Mouse (Mus musculus) layer of hippocampus, adult 9-10 months (tissue): ENCODE measurements around the gene Fbxo42.

ENCODE experiments used
- DNase-seq: peaks from one replicate; pipeline ENCODE4 v3.0.0; 2022; ENCODE audit warnings: low spot score

The Fbxo42 gene

DNA sequence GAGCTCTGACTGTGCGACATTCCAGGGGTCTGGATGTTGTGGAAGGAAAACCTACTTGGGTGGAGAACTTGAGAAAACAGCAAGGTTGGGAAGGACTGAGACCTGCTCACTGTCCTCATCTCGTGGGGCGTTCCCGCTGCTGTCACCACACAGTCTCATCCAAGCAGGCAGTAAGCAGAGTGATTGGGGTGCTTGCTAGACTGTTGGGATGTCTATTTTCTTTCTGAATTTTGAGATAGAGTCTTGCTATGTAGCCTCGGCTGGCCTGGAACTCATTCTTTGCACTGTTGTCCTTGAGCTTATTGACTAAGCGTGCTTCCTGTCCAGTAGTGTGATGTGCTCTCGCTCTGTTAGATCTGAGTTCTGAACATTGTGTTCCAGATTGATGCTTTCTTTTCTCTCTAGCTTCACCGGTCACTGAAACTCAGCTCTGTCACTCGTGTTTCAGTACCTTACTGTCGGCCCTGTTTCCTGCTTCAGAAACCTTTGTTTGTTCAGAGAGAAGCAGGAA lies 28.7 kb downstream of the Fbxo42 start:
- DNase-seq = no peak

DNA sequence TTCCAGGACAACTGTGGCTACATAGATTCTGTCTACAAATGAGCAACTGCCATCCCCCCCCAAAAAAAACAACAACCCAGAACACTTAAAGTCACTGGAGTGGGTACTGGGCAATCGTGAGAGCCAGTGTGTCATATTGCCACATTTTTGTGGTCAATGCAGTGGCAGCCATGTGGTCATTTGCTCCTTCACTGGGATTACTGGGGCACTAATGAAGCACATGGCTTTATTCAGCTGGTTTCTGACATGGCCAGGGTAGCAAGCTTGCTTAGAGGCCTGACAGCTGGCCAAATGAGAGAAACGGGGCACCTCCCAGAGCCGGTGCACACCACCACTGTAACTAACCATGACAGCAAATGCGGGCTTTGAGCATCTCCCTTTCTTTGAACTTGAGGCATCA lies 30.8 kb downstream of the Fbxo42 start:
- no peak for DNase-seq

DNA sequence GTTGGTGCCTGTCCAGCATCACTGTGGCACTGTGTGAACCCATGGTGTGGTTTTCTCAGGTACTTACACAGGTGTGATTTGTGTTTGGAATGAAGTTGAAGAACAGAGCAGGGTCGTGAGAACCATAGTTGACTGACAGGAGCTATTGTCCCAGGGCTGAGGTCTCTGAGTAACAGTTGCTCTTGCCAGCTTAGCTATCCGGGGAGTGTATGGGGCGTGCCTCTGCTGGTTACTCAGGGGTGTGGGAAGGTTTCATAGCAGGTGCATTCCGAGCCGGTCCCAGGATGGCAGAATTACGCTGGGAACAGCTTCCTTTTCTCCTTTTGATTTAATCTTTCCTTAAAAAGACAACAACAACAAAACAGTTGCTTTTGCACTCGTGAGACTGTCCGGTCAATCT lies 33.1 kb downstream of the Fbxo42 start:
- no peak for DNase-seq

DNA sequence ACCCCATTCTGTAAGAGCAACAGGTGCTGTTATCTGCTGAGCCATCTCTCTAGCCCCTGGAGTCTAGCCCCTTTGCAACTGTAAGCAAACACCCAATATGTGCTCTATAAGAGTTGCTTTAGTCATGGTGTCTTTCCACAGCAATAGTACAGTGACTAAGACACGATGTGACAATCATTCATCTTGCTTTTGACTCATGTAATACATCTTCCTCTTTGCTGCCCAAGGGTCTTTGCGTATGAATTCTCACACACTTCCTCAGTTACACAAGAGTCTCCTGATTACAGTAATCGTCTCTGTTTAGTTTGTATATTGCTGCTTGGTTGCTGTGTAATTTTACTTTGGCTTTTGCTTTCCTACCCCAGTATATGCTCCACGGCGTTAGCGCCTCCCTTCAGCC lies 34.3 kb downstream of the Fbxo42 start:
- no peak for DNase-seq

DNA sequence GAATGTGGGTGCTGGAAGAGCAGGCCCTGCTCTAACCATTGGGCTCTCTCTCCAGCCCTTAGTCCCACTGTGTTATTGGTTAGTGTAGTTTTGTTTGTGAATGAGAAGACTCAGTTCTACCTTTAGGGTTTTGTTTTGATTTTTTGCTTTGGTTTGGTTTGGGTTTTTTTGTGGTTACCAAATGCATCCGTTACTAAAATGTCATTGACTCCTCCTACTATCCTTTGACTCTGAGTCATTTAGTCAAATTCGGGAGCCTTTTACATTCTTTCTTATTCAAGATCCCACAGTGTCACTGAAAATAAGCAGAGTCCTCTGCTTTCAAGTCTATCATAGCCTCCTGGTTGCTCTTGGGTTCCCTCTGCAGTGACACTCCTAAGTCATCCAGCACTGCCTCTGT lies 36.2 kb downstream of the Fbxo42 start:
- DNase-seq = no peak

DNA sequence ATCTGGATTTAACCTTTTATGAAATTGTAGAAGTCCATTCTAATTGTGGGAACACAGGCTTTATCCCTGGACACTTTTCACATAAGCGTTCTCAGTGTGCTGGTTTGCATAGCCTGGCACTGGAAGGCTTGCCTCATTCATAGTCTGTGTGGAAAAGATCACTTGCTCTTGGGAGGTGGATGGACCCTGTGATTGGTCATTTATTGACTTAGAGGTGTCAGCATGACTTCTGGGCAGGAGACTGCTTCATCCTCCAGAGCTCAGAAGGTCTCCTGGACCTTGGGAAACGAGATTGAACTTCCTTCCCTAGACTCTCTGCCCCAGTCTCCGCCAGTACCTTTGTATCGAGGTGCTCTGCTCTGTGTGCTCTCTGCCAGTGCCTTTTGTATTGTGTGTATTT lies 36.7 kb downstream of the Fbxo42 start:
- no peak for DNase-seq

DNA sequence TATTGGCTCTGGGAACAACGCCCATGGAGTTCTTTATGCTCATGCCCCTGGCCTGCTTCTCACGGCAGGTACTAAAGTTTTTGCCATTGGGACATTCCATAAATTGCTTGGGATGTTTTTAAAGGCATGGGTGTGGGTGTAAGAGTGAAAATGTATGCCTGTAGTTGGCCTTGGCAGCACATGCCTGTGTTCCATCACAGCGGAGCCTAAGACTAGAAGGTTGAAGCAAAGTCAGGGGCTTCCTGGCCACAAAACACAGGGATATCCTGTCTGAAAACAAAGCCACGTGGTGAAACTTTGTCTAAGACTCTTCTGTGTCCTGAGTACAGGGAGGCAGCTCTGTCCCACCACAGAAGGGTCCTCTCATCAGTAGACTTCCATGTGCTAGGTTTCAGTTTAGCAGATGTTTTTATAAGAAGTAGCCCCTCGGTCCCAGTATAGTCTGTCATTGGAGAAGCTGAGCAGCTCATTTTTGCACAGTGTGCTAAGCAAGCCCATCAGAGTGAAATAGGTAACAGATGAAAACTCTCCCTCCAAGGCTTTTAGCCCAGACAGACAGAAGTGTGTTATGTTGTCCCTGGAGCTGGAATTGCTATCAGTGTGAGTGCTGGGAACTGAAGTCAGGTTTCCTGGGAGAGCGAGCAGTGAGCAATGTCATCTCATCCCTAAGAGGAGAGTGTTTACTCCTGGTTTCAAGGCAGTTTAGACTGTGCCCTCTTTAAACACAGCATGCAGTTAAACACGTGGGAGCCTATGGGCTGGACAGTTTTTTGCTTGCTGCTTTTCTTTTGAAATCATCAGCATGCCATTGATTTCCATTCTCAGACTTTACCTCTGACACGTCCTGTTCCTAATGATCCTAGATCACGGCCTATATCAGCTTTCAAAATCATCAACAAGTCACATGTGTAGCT lies 39.5 kb downstream of the Fbxo42 start:
- DNase-seq = no peak

DNA sequence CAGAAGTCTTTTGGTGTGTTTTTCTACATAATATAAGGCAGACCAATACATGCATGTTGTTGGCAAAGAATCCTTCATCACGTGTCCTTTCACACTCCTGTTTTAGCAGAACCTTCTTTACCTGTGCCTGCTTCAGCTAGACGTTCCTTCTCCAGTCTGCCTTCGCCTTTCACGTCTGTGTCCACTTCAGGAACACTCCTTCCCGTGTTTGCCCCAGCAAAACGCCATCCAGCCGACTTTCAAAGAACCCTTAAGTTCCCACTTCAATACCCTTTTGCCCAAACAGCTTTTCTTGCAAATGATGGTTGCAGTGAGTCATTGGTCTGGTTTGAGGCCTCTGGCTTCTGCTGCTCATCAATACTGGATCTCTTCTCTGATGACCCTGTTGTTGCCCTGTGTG lies 43.6 kb downstream of the Fbxo42 start:
- no peak for DNase-seq

DNA sequence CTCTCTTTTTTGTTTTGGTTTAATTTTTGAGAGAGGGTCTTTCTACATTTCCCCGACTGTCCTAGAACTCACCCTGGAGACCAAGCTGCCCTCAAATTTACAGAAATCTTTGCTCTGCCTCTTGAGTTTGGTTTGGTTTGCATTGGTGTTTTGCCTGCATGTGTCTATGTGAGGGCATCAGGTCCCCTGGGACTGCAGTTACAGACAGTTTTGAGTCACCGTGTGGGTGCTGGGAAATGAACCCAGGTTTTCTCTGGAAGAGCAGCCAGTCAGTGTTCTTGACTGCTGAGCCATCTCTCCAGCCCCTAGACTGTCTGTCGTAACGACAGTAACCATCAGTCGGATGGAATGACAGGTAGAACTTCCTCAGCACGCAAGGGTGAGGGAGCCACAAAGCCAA lies 46.8 kb downstream of the Fbxo42 start:
- no peak for DNase-seq

DNA sequence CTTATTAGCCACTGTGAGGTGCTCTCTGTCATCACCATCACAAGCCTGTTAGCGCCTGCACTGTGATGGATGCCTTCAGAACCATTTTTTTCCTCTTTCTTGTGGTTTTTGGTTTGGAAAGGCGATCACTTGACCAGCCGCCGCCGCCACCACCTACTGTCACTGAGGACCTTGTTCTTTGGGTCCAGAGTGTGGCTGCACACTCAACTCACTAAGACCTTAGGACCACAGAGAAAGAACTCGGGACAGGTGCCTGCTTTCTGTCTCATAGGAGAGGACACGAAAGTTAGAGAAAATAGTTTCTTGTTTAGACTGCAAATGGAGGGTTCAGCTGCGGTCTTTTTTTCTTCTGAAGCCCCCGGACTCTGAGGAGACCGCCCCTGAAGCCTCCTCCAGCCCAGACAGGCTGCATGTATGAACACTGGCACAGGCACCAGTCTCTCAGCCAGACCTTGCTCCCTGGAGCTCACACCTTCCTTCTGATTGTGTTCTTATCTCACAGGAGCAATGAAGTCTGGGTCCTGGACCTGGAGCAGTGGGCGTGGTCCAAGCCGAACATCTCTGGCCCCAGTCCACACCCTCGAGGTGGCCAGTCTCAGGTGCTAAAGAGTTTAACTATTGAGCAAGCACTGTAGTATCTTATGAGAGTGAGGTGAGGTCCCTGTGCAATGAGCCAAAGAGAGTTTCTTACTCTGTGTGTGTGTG lies 49.4 kb downstream of the Fbxo42 start:
- DNase-seq = no peak

DNA sequence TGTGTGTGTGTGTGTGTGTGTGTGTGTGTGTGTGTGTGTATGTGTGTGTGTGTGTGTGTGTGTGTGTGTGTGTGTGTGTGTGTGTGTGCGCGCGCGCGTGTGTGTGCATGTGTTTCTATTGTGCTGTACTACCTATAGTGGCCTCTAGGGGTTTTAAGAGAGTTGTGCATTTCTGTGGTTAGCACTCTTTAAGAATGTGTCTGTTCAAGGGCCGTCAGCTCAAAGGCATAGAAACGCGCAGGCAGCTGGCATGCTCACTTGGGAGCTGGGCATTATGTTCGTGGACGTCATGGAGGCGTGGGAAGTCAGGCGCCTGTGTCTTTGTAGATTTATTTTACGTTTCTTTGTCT lies 49.9 kb downstream of the Fbxo42 start:
- no peak for DNase-seq

DNA sequence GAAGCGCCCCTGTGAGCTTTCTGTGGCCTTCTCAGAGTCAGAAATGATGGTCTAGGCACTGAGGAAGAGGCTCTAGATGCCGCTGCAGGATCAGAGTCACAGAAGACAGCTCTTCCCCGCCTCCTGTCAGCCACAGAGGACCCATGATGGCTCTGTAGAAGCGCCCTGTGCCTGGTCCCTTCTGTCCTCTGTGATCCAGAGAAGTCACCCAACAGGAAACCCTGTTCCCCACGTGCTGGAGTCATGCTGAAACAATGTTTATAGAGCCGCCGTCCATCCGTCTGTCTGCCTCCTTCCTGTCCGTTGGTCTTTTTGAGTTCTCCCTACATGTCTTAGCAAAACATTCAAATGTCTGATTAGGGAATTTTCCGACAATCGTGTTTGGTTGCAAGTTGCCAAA lies 53.2 kb downstream of the Fbxo42 start:
- no peak for DNase-seq

DNA sequence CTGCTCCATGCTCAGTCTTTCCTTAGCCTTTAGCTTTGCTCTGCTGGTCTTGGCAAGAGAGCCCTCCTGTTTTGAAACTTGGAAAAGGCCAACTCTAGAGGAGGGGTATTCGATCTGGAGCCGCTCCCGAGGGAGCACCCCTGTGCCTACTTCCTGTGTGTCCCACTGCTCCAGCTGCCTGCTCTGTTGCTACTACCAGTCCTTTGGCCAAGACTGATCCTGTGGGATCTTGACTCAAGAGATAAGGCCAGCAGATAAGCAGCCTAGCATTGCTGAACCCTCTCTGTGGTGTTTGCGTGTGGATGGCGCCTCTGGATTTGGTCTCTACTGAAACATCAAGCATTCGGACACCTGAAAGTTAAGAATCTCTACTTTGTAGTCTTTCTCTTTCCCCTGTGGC lies 54.5 kb downstream of the Fbxo42 start:
- no peak for DNase-seq

DNA sequence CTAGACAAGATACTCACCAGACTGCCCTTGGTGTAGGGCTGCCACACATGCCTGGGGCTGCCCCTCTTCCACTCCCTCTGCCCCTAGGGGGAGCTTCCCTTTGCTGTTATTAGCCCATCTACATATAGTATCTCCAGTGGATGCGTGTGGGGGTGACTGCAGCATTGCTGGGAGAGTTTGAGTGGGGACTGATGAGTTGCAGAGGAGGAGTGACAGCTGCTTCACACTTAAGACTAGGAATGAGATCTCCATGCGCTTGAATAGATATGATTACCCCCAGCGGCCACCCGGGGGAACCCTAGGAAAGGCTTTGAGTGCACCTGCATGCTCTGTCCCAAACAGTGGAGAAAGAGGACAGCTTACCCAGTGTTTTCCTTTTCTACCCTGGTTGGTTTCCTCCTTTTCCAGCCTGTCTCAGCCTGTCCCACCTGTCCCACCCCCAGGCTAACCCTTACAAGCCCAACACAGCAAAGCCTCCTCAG lies 56.9 kb downstream of the Fbxo42 start:
- no peak for DNase-seq

DNA sequence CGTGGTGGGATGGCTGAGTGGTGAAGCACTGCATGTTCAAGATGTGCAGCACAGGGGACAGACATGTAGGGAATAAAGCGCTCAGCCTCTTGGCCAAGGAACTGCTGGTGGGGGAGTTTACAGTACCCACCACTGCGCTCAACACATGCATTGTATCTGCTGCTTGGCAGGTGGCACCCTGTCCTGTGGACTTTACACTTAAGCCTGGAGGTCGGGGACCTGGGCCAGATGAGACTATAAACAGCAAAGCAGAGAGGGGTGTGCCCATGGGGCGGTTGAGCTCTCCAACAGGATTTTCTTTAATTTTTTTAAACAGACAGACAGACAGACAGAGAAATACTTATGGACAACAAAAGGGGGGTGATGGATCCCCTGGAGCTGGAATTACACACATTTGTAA lies 59.4 kb downstream of the Fbxo42 start:
- DNase-seq = no peak

DNA sequence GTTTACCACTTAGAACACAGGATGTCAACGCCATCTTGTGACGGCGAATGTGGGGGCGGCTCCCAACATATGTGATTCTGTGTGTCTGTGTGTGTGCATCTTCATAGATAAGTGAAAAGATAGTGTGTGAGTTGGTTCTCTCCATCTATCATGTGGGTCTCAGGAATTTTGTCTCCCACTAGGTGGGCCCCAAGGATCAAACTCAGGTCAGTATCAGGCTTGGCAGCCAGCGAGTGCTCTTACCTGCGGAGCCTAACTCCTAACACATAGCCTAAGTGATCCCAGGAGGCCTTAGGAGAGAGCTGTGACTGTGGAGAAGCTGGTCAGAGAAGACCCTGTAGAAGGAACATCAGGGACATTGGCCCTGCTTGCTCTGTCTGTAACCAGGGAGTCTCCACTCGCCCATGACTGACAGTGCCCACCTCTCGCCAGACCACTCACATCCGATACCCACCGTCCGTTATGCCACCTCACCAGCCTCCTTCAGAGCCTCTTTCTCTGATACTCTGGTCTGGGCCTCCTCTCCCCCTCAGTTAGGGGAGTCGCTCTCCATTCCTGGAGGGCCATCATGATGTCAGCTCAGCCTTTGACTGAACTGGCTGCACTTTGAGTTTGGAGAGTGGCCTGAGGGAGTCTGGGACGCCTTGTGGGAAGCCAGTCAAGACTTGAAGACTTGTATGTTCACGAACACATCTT lies 63.0 kb downstream of the Fbxo42 start:
- no peak for DNase-seq

DNA sequence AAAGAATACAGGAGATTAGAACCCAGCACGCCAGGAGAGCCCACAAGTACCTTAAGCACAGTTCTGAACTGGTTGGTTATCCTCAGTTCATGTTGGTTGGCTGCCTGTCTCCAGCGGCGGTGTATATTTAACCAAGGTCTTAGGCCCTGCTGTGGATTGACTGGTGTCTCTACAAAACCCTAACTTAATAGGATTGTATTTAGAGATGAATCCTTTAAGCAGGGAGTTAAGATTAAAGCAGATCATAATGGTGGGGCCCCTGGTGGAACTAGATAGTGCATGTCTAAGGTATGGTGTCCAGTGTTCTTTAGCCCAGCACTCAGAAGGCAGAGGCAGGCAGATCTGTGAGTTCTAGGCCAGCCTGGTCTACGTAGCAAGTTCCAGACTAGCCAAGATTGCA lies 63.9 kb downstream of the Fbxo42 start:
- DNase-seq = no peak

DNA sequence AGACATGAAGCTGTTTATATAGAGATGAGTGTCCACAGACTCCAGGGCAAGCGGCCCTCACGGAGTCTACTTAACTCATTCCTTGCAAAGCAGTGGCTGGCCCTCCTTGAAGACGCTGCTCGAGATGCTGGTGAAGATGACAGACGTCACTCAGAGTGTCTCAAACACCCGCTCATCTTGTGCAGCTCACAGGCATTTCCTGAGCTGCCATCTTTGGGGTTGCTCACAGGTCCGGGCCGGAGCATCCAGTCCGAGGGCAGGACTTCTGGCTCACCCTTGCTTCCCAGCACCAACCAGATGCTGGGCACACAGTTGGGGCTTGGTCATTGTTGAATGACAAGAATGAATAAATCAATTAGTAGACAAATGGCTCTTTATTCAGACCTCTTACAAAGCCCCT lies 65.2 kb downstream of the Fbxo42 start:
- DNase-seq = no peak

DNA sequence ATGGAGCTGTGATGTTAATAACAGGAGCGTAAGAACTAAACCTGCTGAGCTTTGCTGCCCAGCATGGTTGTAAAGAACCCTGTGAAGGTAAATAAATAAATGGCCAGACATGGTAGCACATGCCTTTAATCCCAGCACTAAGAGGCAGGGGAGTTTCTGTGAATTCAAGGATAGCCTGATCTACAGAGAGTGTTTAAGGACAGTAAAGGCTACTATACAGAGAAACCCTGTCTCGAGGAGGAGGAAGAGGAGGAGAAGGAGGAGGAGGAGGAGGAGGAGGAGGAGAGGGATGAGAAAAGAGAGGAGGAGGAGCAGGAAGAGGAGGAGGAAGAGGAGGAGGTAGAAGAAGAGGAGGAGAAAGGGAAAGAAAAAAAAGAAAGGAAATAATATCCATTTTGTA lies 65.6 kb downstream of the Fbxo42 start:
- DNase-seq = no peak

DNA sequence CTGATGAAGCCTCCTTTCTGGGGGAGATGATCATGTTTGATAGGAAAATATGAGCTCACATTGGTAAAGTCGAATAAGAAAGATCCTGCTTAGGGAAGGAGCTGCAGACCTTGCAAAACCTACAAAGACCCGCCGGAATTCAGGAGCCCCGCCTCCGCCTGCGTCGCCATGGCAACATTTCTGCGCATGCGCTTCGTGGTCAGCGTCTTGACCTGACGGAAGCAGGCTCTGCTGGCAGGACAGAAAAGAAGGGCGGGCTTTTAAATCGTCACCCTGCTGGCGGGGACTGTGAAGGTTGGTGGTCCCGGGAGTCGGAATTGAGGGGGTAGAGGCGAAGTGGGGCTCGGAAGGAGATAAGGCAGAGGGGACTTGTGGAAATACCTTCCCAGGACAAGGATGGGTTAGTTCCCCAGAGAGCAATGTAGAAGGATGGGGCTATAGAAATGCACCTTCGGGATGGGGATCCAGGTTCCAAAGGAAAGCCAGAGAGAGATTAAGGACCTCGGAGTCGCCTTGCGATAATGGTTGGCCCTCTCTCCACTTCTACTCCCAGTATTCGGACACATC lies 66.1 kb downstream of the Fbxo42 start, which contains the start of gene Rsg1:
TSS of gene Rsg1 (plus strand) at position 187 of the 567 bp plus-strand sequence.
- peak; percentile 91 for DNase-seq

DNA sequence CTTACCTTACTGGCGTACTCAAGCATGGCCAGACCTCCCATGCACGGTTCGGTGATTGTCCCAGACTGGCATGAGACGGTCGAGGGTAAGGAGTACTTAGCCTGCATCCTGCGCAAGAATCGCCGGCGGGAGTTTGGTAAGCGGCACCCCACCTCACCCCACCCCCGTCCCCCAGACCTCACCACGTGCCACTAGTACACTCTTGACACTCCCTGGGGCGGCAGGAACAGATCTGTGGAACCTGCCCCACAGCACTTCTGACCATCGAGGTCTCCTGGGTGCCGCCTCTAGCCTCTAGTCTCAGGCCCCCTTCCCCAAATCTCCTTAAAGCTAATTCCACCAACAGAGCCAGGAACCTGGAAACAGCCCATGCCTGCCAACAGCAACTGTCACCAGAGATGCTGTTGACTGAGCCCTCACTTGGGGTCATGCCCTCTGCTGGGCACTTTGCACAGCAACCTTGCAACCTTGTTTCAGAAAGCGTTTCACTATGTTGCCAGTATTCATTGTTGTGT lies 66.7 kb downstream of the Fbxo42 start:
- no peak for DNase-seq

DNA sequence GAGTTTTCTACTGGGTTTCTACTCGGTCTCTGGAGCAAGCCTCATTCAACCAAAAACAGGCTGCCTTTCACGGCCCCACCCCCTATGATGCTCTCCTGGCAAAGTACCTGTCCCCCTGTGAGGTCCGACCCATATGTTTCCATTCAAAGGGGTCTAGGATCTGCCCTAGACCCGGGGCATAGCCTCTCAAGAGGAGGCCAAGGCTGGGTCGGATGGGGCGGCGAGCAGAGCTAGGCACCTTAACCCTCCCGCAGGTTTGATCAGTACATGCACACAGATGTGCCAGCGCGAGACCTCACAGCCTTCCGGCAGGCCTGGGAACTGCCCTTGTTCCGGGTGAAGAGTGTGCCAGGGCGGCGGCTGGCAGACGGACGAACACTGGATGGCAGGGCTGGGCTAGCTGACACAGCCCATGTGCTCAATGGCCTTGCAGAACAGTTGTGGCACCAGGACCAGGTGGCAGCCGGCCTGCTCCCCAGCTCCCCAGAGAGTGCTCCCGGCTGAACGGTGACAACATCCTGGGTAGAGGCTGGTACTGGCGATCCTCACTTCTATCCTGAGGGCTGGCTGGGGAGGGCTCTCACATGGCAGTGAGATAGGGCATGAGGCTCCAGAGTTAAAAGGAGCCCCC lies 72.0 kb downstream of the Fbxo42 start:
- no peak for DNase-seq
